Mouse (Mus musculus) heart, adult 2 months (tissue): ENCODE measurements at regions not wholly inside any gene's neighbourhood (a gene's known extent, or its start where the extent isn't known, plus 50 kb on each side); places are given as distances from the start of the nearest gene placed in this dataset.

Experiments used
- CTCF ChIP-seq: fragments of 200-600 bp; IDR thresholded peaks from 2 replicates; pipeline ENCODE4 v1.8.1; 2022; ENCODE audit warnings: antibody characterized with exemption, mild to moderate bottlenecking, moderate library complexity
- EP300 ChIP-seq: fragments of 200-500 bp; IDR thresholded peaks from 2 replicates; pipeline ENCODE4 v1.6.1; 2011; ENCODE audit warnings: low read depth, low read length, control low read depth; ENCODE audit not compliant: insufficient read depth
- POLR2A ChIP-seq: fragments of 200-500 bp; IDR thresholded peaks from 2 replicates; pipeline ENCODE4 v1.6.1; 2011; ENCODE audit warnings: mild to moderate bottlenecking, low read depth, low read length, control low read depth; ENCODE audit not compliant: insufficient read depth

- TF ChIP-seq CTCF (no peak), POLR2A (no peak), EP300 (no peak)
These were observed 362.7 kb upstream of the Sgcd start for GRCm38 (mm10) chr11:48351349-48352023.
